Mouse (Mus musculus) thymus, adult 2 months (tissue): ENCODE measurements around the gene Tmem26. TPM values are rescaled to one million over a fixed set of nuclear protein-coding genes. Genes with fewer than 3 reads are reported as not detected.
A peak's percentile ranks its signal among the peaks of the same experiment; 100 is the strongest.
"Not testable (repeated sequence)": the region's sequence is repeated elsewhere in the genome, so short reads cannot be mapped to it uniquely, and the experiment has no call there.

ENCODE experiments used
- DNase-seq: peaks from one replicate; pipeline ENCODE4 v3.0.0; 2021
- H3K27ac ChIP-seq: fragments of 200-500 bp; 2 replicates; pipeline ENCODE4 v1.5.1; 2012; ENCODE audit warnings: low read length, control low read depth; ENCODE audit not compliant: control insufficient read depth, insufficient read depth
- H3K27me3 ChIP-seq: fragments of 200-500 bp; 2 replicates; pipeline ENCODE4 v1.6.1; 2012; ENCODE audit warnings: mild to moderate bottlenecking, low read length, moderate library complexity, mixed read lengths; ENCODE audit not compliant: control insufficient read depth, insufficient read depth
- H3K36me3 ChIP-seq: fragments of 200-500 bp; 2 replicates; pipeline ENCODE4 v1.6.1; 2012; ENCODE audit warnings: mild to moderate bottlenecking, low read length, moderate library complexity; ENCODE audit not compliant: control insufficient read depth, insufficient read depth
- H3K4me1 ChIP-seq: fragments of 200-500 bp; replicated peaks from 2 replicates; pipeline ENCODE4 v1.6.1; 2012; ENCODE audit warnings: low read length; ENCODE audit not compliant: control insufficient read depth, insufficient read depth
- H3K4me3 ChIP-seq: fragments of 200-500 bp; 2 replicates; pipeline ENCODE4 v1.5.1; 2012; ENCODE audit warnings: mild to moderate bottlenecking, low read length, control low read depth, moderate library complexity; ENCODE audit not compliant: control insufficient read depth, insufficient read depth
- CTCF ChIP-seq: fragments of 200-500 bp; IDR thresholded peaks from 2 replicates; pipeline ENCODE4 v1.5.1; 2012; ENCODE audit warnings: mild to moderate bottlenecking, control low read depth, low read length, moderate library complexity, borderline replicate concordance; ENCODE audit not compliant: control insufficient read depth, poor library complexity, insufficient read depth; ENCODE audit errors: extremely low read depth
- POLR2A ChIP-seq: fragments of 200-500 bp; IDR thresholded peaks from 2 replicates; pipeline ENCODE4 v1.6.1; 2012; ENCODE audit warnings: mild to moderate bottlenecking, low read length, control low read depth, moderate library complexity; ENCODE audit not compliant: control insufficient read depth, poor library complexity, insufficient read depth; ENCODE audit errors: extremely low read depth
- WGBS: fragments of 180-500 bp; shearing (Covaris S2); methylation state at CpG from one replicate; pipeline ENCODE4 v1.1.7; 2018; 5-methylcytosine and 5-hydroxymethylcytosine counted together
- polyA plus RNA-seq: library from polyadenylated mRNA; depleted of rRNA; stranded (reverse); fragments of >200 nt; gene quantifications from 2 replicates; pipeline ENCODE4 v1.2.3, GENCODE M21; 2012

Tmem26 gene
- polyA plus RNA-seq, 1 experiment = 4.4 TPM

DNA sequence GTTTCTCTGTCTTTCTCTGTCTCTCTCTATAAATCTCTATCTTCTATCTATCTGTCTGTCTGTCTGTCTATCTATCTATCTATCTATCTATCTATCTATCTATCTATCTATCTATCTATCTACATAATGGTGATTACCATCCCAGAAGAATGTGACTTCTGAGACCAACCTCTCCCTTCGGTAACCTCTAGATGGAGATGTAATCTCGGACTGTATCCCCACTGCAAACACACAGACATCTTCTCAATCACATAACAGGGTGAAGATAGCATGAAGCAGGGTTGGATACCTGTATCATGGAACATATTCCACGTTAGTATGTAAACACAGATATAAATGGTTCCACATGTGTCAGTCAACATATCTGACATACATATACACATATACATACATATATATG, 5.1 kb upstream of the Tmem26 start:
- Histone ChIP-seq H3K27me3 (no peaks in the 10 kb centered on the region), H3K36me3 (no peaks in the 10 kb centered on the region), H3K27ac (no peak overlapping the region), H3K4me1 (no peaks in the 10 kb centered on the region), H3K4me3 (no peak overlapping the region)
- 84% methylated on average over 3 of the region's 3 CpGs for WGBS
- TF ChIP-seq CTCF (no peak), POLR2A (no peak)
- no peak for DNase-seq

DNA sequence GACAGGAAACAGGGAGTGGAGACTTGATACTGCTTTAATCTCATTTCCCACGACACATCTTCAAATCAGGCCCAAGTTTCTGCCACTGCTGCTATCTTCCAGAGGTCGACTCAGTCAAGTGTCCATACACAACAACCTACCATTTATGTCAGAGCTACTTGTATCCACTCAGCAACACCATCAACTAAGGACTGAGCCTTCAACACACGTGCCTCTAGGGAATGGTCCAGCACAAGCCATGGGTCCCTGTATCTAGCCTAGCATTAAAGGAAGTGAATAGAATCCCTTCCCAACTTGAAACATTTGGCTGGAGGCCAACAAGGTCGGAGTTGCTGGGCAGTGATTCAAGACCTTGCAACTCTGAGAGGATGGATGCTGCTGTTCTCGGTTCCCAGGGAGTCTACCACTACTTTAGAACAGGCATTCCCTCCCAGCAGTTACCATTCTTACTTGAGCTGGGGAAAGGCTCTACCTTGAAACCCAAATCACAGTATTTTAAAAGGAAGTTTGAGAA, 2.5 kb upstream of the Tmem26 start:
- H3K27me3 ChIP-seq = no peaks in the 10 kb centered on the region
- no peak for DNase-seq
- H3K27ac ChIP-seq = no peak overlapping the region
- TF ChIP-seq POLR2A (no peak), CTCF (no peak)
- no peak overlapping the region for H3K4me3 ChIP-seq
- no peaks in the 10 kb centered on the region for H3K4me1 ChIP-seq
- 74% methylated on average over 5 of the region's 5 CpGs for WGBS
- H3K36me3 ChIP-seq = no peaks in the 10 kb centered on the region

DNA sequence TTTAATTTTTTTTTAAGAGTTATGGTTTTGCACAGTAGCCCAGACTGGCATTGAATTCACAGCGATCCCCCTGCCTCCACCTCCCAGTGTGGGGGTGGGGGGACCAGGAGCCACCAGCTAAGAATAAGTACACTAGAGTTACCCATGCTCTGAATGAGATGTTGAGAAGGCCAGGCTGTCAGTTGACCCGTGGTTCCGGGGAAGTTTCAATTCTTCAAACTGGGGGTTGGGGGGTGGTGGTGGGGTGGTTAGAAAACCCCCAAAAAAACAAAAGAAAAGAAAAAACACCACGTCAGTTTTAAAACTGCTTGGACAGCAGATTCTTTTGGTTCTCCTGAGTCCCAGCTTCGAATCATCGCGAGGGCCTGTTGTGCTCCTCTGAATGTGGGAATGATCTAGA, 431 bp upstream of the Tmem26 start:
- TF ChIP-seq CTCF (no peak), POLR2A (no peak)
- 58% methylated on average over 7 of the region's 7 CpGs for WGBS
- Histone ChIP-seq H3K27me3 (no peaks in the 10 kb centered on the region), H3K36me3 (no peaks in the 10 kb centered on the region), H3K4me1 (no peaks in the 10 kb centered on the region), H3K4me3 (no peak overlapping the region), H3K27ac (no peak overlapping the region)
- no peak for DNase-seq

DNA sequence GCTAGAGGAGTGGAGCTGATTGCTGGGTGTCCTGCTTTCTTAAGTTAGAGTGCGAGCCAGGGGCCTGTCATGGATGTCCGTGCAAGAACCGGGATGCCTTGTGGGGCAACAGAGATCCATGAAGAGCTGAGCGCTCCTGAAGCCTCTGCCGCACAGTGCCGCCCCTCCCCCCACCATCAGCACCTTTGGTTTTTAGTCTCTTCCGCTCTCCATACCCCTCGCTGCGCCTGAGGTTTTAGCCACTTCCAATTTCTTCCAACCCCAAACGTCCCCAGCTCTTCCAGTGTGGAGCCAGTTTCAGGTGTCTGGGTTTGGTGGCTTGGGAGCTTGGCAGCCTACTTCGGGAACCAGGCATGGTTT, 895 bp downstream of the Tmem26 start:
- TF ChIP-seq CTCF = no peak
- no peak for TF ChIP-seq POLR2A
- peak overlapping the region; percentile 19 for H3K4me3 ChIP-seq
- 2% methylated on average over 11 of the region's 11 CpGs for WGBS
- no peak overlapping the region for H3K27ac ChIP-seq
- DNase-seq = no peak
- H3K27me3 ChIP-seq = no peaks in the 10 kb centered on the region
- H3K36me3 ChIP-seq = no peaks in the 10 kb centered on the region
- no peaks in the 10 kb centered on the region for H3K4me1 ChIP-seq

- Histone ChIP-seq H3K4me3 (no peak overlapping the region), H3K27me3 (no peaks in the 10 kb centered on the region), H3K36me3 (no peaks in the 10 kb centered on the region), H3K27ac (no peak overlapping the region), H3K4me1 (no peaks in the 10 kb centered on the region)
- TF ChIP-seq CTCF (no peak), POLR2A (no peak)
- DNase-seq = no peak
- 92% methylated on average over 5 of the region's 5 CpGs for whole genome bisulfite sequencing
These were observed 4.0 kb downstream of the Tmem26 start for GRCm38 (mm10) chr10:68727464-68727863.

DNA sequence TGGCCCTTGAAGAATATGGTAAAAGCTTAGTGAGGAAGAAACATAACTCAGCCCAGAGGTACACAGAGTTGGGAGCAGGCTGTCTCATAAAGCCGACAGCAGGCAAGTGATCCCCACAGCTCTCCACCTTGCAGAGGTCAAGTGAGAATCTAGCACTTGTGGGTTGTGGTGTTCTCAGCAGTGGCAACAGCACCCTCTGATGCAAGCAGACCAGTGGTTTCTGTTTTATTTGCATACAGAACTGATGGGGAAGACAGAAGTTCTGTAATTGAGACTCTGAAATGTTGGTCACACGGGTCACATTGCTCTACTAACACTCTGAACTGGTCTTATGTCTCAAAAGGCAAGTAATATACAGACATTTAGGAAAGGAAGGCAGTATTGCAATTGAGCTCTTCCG, 12.2 kb downstream of the Tmem26 start:
- WGBS = 51% methylated on average over 3 of the region's 3 CpGs
- no peak overlapping the region for H3K4me3 ChIP-seq
- H3K36me3 ChIP-seq = no peaks in the 10 kb centered on the region
- H3K4me1 ChIP-seq = no peaks in the 10 kb centered on the region
- H3K27me3 ChIP-seq = no peaks in the 10 kb centered on the region
- no peak for DNase-seq
- no peak overlapping the region for H3K27ac ChIP-seq
- TF ChIP-seq POLR2A (no peak), CTCF (no peak)

GRCm38 (mm10) chr10:68737391-68737790, 13.9 kb downstream of the Tmem26 start:
- no peak for DNase-seq
- no peak for TF ChIP-seq POLR2A
- TF ChIP-seq CTCF = no peak
- H3K27ac ChIP-seq = no peak overlapping the region
- H3K4me3 ChIP-seq = no peak overlapping the region
- 75% methylated on average over 7 of the region's 7 CpGs for WGBS
- H3K36me3 ChIP-seq = no peaks in the 10 kb centered on the region
- no peaks in the 10 kb centered on the region for H3K27me3 ChIP-seq
- no peaks in the 10 kb centered on the region for H3K4me1 ChIP-seq

- H3K27ac ChIP-seq, DNase-seq, H3K4me1 ChIP-seq, H3K36me3 ChIP-seq, H3K4me3 ChIP-seq, H3K27me3 ChIP-seq: not testable (repeated sequence)
- WGBS = 88% methylated on average over 1 of the region's 1 CpGs
These were observed 15.5 kb downstream of the Tmem26 start for GRCm38 (mm10) chr10:68738981-68739380.
